Mouse (Mus musculus): ENCODE data around the gene Ntn1. TPM values are rescaled to one million over a fixed set of nuclear protein-coding genes. Genes with fewer than 3 reads are reported as not detected.

The Ntn1 gene
- polyA plus RNA-seq, 1 experiment: 62.8 TPM

DNA sequence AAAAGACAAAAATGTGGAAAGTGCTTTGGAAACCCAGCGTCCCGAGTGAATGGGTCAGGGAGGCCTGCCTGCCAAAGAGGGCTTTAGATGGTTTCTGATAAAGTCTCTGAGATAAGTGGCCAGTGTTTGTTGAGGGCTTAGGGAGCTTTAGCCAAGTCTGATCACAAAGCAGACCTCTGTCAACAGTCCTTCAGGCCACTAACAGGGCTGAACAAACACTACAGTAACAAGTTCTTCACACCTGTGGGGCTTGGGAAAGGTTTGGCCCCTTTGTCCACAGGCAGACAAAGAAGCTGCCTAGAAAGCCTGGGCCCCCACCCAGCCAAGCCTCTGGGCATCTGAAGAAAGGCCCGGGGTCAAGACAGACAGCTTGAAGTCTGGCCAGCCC is 114.9 kb downstream of the Ntn1 start:
- TF ChIP-seq CTCF (IDR thresholded peaks at IDR 0.05; ENCODE audit: borderline replicate concordance, extremely low read depth, insufficient read depth, insufficient read length) (no peak), POLR2A (IDR thresholded peaks at IDR 0.05; ENCODE audit: borderline replicate concordance, extremely low read depth, insufficient read depth, insufficient read length, poor library complexity, severe bottlenecking) (no peak)
- peak; percentile 47 for DNase-seq (ENCODE audit: low read depth)

- no peak for DNase-seq (ENCODE audit: low read depth)
- TF ChIP-seq CTCF (IDR thresholded peaks at IDR 0.05; ENCODE audit: borderline replicate concordance, extremely low read depth, insufficient read depth, insufficient read length): no peak
- no peak for TF ChIP-seq POLR2A (IDR thresholded peaks at IDR 0.05; ENCODE audit: borderline replicate concordance, extremely low read depth, insufficient read depth, insufficient read length, poor library complexity, severe bottlenecking)
Observed at GRCm38 (mm10) chr11:68280001-68280510, 120.6 kb downstream of the Ntn1 start.

DNA sequence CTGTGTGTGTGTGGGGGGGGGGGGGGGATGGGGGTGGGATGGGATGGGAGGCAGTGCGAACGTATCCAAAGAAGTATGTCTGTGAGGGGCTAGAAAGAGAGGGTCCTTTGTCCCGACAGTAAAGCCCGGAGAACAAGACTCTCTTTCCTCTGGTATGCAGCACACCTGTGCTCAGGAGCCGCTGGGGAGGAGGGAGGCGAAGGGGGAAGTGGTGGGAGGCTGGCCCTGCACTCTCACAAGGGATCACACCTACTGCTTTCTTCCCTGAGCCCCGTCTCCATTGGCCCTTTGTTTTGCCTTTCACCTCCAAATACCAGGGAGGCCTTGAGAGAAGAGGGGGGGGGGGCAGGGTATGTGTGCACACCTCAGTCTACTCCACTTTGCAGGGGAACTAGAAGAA is 123.7 kb downstream of the Ntn1 start:
- no peak for TF ChIP-seq CTCF (IDR thresholded peaks at IDR 0.05; ENCODE audit: borderline replicate concordance, extremely low read depth, insufficient read depth, insufficient read length)
- TF ChIP-seq POLR2A (IDR thresholded peaks at IDR 0.05; ENCODE audit: borderline replicate concordance, extremely low read depth, insufficient read depth, insufficient read length, poor library complexity, severe bottlenecking): no peak
- no peak for DNase-seq (ENCODE audit: low read depth)

- TF ChIP-seq POLR2A (IDR thresholded peaks at IDR 0.05; ENCODE audit: borderline replicate concordance, extremely low read depth, insufficient read depth, insufficient read length, poor library complexity, severe bottlenecking): no peak
- no peak for TF ChIP-seq CTCF (IDR thresholded peaks at IDR 0.05; ENCODE audit: borderline replicate concordance, extremely low read depth, insufficient read depth, insufficient read length)
- peak; percentile 86 for DNase-seq (ENCODE audit: low read depth)
Observed at GRCm38 (mm10) chr11:68274331-68274811, 126.3 kb downstream of the Ntn1 start.

GRCm38 (mm10) chr11:68273855-68274254 is 126.8 kb downstream of the Ntn1 start:
- DNase-seq (ENCODE audit: low read depth): peak; percentile 76
- TF ChIP-seq CTCF (IDR thresholded peaks at IDR 0.05; ENCODE audit: borderline replicate concordance, extremely low read depth, insufficient read depth, insufficient read length): no peak
- TF ChIP-seq POLR2A (IDR thresholded peaks at IDR 0.05; ENCODE audit: borderline replicate concordance, extremely low read depth, insufficient read depth, insufficient read length, poor library complexity, severe bottlenecking): no peak

DNA sequence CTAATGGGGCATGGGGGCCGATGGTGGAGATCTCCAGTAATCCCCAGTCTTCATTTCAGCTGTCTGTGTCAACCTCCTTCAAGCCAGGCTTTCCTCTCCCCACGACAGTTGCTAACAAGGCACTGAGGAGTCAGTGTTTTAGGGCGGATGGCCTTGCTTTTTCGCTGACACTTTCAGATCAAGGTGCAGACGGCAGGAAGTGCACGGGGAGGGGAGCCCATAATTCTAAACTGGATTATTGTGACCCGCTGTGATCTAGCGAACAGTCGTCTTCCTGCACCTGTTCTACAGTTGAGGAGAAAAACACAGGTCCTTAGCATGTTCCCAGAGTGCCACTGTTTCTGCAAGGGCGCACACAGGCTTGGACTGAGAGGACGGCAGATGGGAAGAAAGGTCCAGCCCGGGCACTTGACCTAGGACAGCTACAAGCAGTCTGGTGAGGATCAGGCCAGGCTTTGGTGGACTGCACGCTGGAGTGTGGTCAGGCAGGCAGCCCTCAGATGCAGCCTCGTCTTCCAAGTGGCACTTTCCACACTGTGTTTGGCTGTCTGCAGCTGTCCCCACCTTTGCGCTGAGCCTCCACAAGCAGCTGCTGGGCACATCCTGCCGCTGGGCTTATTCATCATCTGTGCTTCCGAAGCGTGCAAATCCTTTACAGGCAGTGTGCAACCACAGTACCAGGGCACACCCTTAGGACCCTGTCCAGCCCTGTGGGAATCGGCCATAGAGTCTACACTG is 129.7 kb downstream of the Ntn1 start:
- TF ChIP-seq POLR2A (IDR thresholded peaks at IDR 0.05; ENCODE audit: borderline replicate concordance, extremely low read depth, insufficient read depth, insufficient read length, poor library complexity, severe bottlenecking) (no peak), CTCF (IDR thresholded peaks at IDR 0.05; ENCODE audit: borderline replicate concordance, extremely low read depth, insufficient read depth, insufficient read length) (no peak)

DNA sequence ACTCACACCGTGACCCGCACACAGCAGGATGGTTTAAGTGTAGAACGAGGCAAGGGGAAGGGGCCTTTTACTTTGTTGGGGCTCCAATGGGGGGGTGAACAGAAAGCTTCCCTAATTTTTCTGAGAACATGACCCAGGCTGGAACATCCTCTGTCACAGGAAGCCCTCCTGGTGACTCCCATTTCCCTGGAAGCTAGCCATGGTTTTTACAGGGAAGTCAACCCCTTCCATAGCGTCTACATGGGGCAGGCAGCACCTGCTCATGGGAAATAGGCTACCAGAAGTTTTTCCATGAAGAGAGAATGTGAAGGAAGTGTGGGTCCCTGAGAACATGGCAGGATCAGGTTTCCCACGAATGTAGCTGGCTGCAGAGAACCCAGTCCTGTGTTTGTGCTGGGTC is 136.3 kb downstream of the Ntn1 start:
- DNase-seq (ENCODE audit: low read depth): no peak
- TF ChIP-seq CTCF (IDR thresholded peaks at IDR 0.05; ENCODE audit: borderline replicate concordance, extremely low read depth, insufficient read depth, insufficient read length) (no peak), POLR2A (IDR thresholded peaks at IDR 0.05; ENCODE audit: borderline replicate concordance, extremely low read depth, insufficient read depth, insufficient read length, poor library complexity, severe bottlenecking) (no peak)

More for the DNA sequence above, 129.7 kb downstream of the Ntn1 start:
- DNase-seq (ENCODE audit: low read depth): peak; percentile 34

DNA sequence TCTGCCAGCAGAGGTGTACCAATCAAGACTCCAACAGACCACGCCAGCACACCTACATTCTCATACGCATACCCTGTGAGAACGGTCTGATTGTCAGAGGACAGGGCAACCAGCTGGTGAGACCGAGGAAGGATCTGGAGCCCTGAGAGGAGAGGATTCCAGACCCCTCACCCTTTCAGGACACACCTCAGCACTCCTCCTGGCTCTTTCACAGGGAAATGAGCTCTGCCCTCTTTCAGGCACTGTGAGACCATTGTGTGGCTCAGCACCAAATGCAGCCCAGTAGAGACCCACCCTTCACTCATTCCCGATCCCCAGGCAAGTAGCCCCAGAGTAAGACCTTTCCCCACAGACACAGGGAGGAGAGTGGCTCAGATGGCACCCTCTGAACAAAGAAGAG is 137.5 kb downstream of the Ntn1 start:
- DNase-seq (ENCODE audit: low read depth): no peak
- TF ChIP-seq CTCF (IDR thresholded peaks at IDR 0.05; ENCODE audit: borderline replicate concordance, extremely low read depth, insufficient read depth, insufficient read length) (no peak), POLR2A (IDR thresholded peaks at IDR 0.05; ENCODE audit: borderline replicate concordance, extremely low read depth, insufficient read depth, insufficient read length, poor library complexity, severe bottlenecking) (no peak)

GRCm38 (mm10) chr11:68261162-68261892 is 139.3 kb downstream of the Ntn1 start:
- no peak for DNase-seq (ENCODE audit: low read depth)
- TF ChIP-seq CTCF (IDR thresholded peaks at IDR 0.05; ENCODE audit: borderline replicate concordance, extremely low read depth, insufficient read depth, insufficient read length) (no peak), POLR2A (IDR thresholded peaks at IDR 0.05; ENCODE audit: borderline replicate concordance, extremely low read depth, insufficient read depth, insufficient read length, poor library complexity, severe bottlenecking) (no peak)

DNA sequence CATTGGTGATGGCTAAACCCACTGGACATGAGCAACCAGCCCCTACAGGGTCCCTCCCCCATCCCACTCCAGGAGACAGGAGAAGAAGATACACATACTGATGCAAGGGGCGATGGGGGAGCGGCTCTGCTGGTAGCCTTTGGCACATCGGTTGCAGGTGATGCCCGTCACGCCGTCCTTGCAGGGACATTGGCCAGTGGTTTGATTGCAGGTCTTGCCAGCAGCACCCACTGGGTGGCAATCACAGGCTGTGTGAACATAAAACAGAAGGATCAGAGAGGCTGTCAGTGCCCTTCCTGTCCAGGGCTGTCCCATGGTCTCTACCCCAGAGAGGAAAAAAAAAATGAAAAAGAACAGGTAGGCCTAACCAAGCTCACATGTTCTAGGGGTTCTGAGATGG is 140.2 kb downstream of the Ntn1 start:
- no peak for DNase-seq (ENCODE audit: low read depth)
- TF ChIP-seq POLR2A (IDR thresholded peaks at IDR 0.05; ENCODE audit: borderline replicate concordance, extremely low read depth, insufficient read depth, insufficient read length, poor library complexity, severe bottlenecking) (no peak), CTCF (IDR thresholded peaks at IDR 0.05; ENCODE audit: borderline replicate concordance, extremely low read depth, insufficient read depth, insufficient read length) (no peak)

- no peak for TF ChIP-seq POLR2A (IDR thresholded peaks at IDR 0.05; ENCODE audit: borderline replicate concordance, extremely low read depth, insufficient read depth, insufficient read length, poor library complexity, severe bottlenecking)
- no peak for TF ChIP-seq CTCF (IDR thresholded peaks at IDR 0.05; ENCODE audit: borderline replicate concordance, extremely low read depth, insufficient read depth, insufficient read length)
- no peak for DNase-seq (ENCODE audit: low read depth)
Observed at GRCm38 (mm10) chr11:68258498-68258897, 142.1 kb downstream of the Ntn1 start.
